Mouse (Mus musculus) kidney, embryonic 16.5 days (tissue): ENCODE measurements around the gene Galnt2. TPM values are rescaled to one million over a fixed set of nuclear protein-coding genes. Genes with fewer than 3 reads are reported as not detected.

ENCODE experiments used
- ATAC-seq: fragments of 200-750 bp; cut with Nextera tagmentation; 2 replicates; pipeline ENCODE4 v1.8.0; 2017; ENCODE audit warnings: moderate TSS enrichment; ENCODE audit not compliant: low FRiP score, low TSS enrichment
- H3K27ac ChIP-seq: fragments of 300-500 bp; sonication (generic); 2 replicates; pipeline ENCODE4 v1.5.1; 2014; ENCODE audit warnings: low read length
- H3K27me3 ChIP-seq: fragments of 300-500 bp; sonication (generic); 2 replicates; pipeline ENCODE4 v1.6.1; 2014; ENCODE audit warnings: low read length, control low read depth, mixed read lengths; ENCODE audit not compliant: insufficient read depth
- H3K36me3 ChIP-seq: fragments of 300-500 bp; sonication (generic); 2 replicates; pipeline ENCODE4 v1.6.1; 2014; ENCODE audit warnings: low read length, control low read depth, mixed read lengths; ENCODE audit not compliant: insufficient read depth
- H3K4me1 ChIP-seq: fragments of 300-500 bp; sonication (generic); 2 replicates; pipeline ENCODE4 v1.6.1; 2014; ENCODE audit warnings: low read length, control low read depth, mixed read lengths; ENCODE audit not compliant: insufficient read depth
- H3K4me2 ChIP-seq: fragments of 300-500 bp; sonication (generic); replicated peaks from 2 replicates; pipeline ENCODE4 v1.6.1; 2014; ENCODE audit warnings: low read depth, low read length
- H3K4me3 ChIP-seq: fragments of 300-500 bp; sonication (generic); 2 replicates; pipeline ENCODE4 v1.5.1; 2014; ENCODE audit warnings: mild to moderate bottlenecking, low read length
- H3K9ac ChIP-seq: fragments of 300-500 bp; sonication (generic); replicated peaks from 2 replicates; pipeline ENCODE4 v1.6.1; 2014; ENCODE audit warnings: low read length
- H3K9me3 ChIP-seq: fragments of 300-500 bp; sonication (generic); 2 replicates; pipeline ENCODE4 v1.6.1; 2016; ENCODE audit warnings: low read length, control low read depth
- WGBS: fragments of 180-500 bp; shearing (Covaris S2); extraction: QIAGEN DNeasy Blood & Tissue Kit; methylation state at CpG from one replicate; pipeline ENCODE4 v1.1.7; 2014; 5-methylcytosine and 5-hydroxymethylcytosine counted together
- polyA plus RNA-seq: library from polyadenylated mRNA; unstranded; fragments of >200 nt; fragmentation: Nextera tagmentation; extraction: Ambion mirVana; gene quantifications from 2 replicates; pipeline ENCODE4 v1.2.1, GENCODE M21; 2015

Galnt2 gene
- polyA plus RNA-seq, 1 experiment from 2014 or later = 47.1 TPM

GRCm38 (mm10) chr8:124343151-124343550, 112.0 kb downstream of the Galnt2 start:
- Histone ChIP-seq H3K36me3 (peaks cover 30% of the 10 kb centered on the region), H3K9ac (no peak overlapping the region), H3K27me3 (no peaks in the 10 kb centered on the region), H3K4me3 (no peak overlapping the region), H3K4me2 (no peak overlapping the region), H3K27ac (no peak overlapping the region), H3K4me1 (peaks cover 17% of the 10 kb centered on the region), H3K9me3 (no peaks in the 10 kb centered on the region)
- ATAC-seq = no peak
- 90% methylated on average over 15 of the region's 15 CpGs for WGBS

- Histone ChIP-seq H3K36me3 (peaks cover 23% of the 10 kb centered on the region), H3K4me2 (no peak overlapping the region), H3K4me1 (peaks cover 17% of the 10 kb centered on the region), H3K27me3 (no peaks in the 10 kb centered on the region), H3K27ac (no peak overlapping the region), H3K4me3 (no peak overlapping the region), H3K9ac (no peak overlapping the region), H3K9me3 (no peaks in the 10 kb centered on the region)
- ATAC-seq = no peak
- 81% methylated on average over 12 of the region's 12 CpGs for WGBS
Observed at GRCm38 (mm10) chr8:124343991-124344390, 112.8 kb downstream of the Galnt2 start.

- peaks cover 16% of the 10 kb centered on the region for H3K4me1 ChIP-seq
- H3K4me2 ChIP-seq = no peak overlapping the region
- ATAC-seq = no peak
- 86% methylated on average over 10 of the region's 10 CpGs for WGBS
- H3K27me3 ChIP-seq = no peaks in the 10 kb centered on the region
- H3K27ac ChIP-seq = no peak overlapping the region
- no peak overlapping the region for H3K4me3 ChIP-seq
- H3K36me3 ChIP-seq = peaks cover 23% of the 10 kb centered on the region
- H3K9me3 ChIP-seq = no peaks in the 10 kb centered on the region
- no peak overlapping the region for H3K9ac ChIP-seq
Observed at GRCm38 (mm10) chr8:124345098-124345497, 113.9 kb downstream of the Galnt2 start.

DNA sequence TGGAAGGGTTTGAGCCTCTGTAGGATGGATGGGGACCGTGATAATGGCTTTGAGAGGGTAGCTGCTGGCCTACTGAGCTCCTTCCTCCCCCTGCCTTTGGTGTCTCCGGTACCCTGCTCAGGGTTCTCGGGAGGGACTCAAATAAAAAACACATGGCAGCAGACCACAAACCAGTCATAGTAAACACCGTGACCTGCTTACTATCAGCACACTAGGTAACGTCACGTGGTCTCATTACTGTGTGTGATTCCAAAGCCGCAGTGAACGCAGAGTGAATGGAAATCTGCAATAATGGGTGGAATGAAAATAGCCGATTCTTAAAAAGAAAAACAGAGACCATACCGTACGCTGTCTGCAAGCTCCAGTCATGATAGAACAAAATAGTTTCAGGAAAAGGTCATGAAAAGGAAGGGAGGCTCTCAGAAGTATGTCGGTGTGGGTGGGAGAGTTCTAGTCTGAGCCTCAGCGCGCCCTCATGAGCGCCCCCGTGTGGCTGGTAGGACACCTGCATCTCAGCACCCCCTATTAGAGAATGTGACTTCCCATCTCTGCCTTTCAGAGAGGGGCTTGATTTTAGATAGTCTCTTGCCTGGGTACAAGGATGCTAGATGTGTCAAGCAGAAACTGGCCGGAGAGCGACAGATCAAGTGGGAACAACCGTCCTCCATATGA, 115.8 kb downstream of the Galnt2 start:
- no peaks in the 10 kb centered on the region for H3K27me3 ChIP-seq
- H3K4me1 ChIP-seq = peaks cover 5% of the 10 kb centered on the region; the same call in 1 of the 2 replicates
- H3K9me3 ChIP-seq = no peaks in the 10 kb centered on the region
- no peak overlapping the region for H3K9ac ChIP-seq
- H3K27ac ChIP-seq = no peak overlapping the region
- no peak overlapping the region for H3K4me2 ChIP-seq
- no peak overlapping the region for H3K4me3 ChIP-seq
- 50% methylated on average over 19 of the region's 19 CpGs for WGBS
- H3K36me3 ChIP-seq = peaks cover 23% of the 10 kb centered on the region
- ATAC-seq = 0 out of 2 replicates have a peak, but pooled peaks have one; percentile 12

GRCm38 (mm10) chr8:124348087-124348486, 116.9 kb downstream of the Galnt2 start:
- H3K9me3 ChIP-seq = no peaks in the 10 kb centered on the region
- no peak overlapping the region for H3K4me3 ChIP-seq
- WGBS = 41% methylated on average over 1 of the region's 1 CpGs
- no peak overlapping the region for H3K9ac ChIP-seq
- no peak overlapping the region for H3K4me2 ChIP-seq
- no peaks in the 10 kb centered on the region for H3K27me3 ChIP-seq
- no peak for ATAC-seq
- peaks cover 18% of the 10 kb centered on the region for H3K36me3 ChIP-seq
- peaks cover 5% of the 10 kb centered on the region; the same call in 1 of the 2 replicates for H3K4me1 ChIP-seq
- peak overlapping the region; percentile 0; the same call in 1 of the 2 replicates for H3K27ac ChIP-seq

DNA sequence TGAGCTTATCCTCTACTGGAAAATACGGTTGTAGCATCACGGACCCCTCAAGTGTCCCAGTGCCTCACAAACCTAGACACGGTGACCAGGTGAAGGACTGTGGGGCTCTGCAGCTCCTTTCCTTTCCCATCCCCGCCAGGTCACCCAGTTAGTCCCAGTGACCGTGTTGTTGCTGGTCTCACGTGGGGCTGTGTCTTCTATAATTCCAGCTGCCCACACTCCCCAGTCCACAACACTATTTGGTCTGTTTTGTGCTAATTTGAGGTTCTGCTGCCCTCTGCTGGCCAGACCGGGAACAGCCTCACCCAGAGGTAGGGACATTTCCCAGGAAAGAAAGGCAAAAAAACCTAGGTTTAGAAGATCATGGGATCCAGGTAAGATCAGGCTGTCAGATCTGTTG, 118.5 kb downstream of the Galnt2 start:
- no peak overlapping the region for H3K9ac ChIP-seq
- 0 out of 2 replicates have a peak, but pooled peaks have one; percentile 20 for ATAC-seq
- 36% methylated on average over 7 of the region's 7 CpGs for WGBS
- no peaks in the 10 kb centered on the region for H3K9me3 ChIP-seq
- H3K36me3 ChIP-seq = 0 out of 2 replicates have a peak, but pooled peaks cover 7% of the 10 kb centered on the region
- H3K4me1 ChIP-seq = peaks cover 5% of the 10 kb centered on the region; the same call in 1 of the 2 replicates
- no peaks in the 10 kb centered on the region for H3K27me3 ChIP-seq
- no peak overlapping the region for H3K27ac ChIP-seq
- no peak overlapping the region for H3K4me2 ChIP-seq
- H3K4me3 ChIP-seq = no peak overlapping the region

- H3K27ac ChIP-seq = no peak overlapping the region
- ATAC-seq = no peak
Observed at GRCm38 (mm10) chr8:124351636-124352035, 120.4 kb downstream of the Galnt2 start.

GRCm38 (mm10) chr8:124360911-124361310, 129.7 kb downstream of the Galnt2 start:
- ATAC-seq = no peak
- H3K9me3 ChIP-seq = no peaks in the 10 kb centered on the region
- 66% methylated on average over 3 of the region's 3 CpGs for WGBS
- H3K4me3 ChIP-seq = no peak overlapping the region
- no peaks in the 10 kb centered on the region for H3K27me3 ChIP-seq
- no peak overlapping the region for H3K27ac ChIP-seq
- H3K9ac ChIP-seq = no peak overlapping the region
- no peak overlapping the region for H3K4me2 ChIP-seq
- H3K36me3 ChIP-seq = no peaks in the 10 kb centered on the region
- no peaks in the 10 kb centered on the region for H3K4me1 ChIP-seq

More at GRCm38 (mm10) chr8:124351636-124352035, 120.4 kb downstream of the Galnt2 start:
- Histone ChIP-seq H3K9me3 (no peaks in the 10 kb centered on the region), H3K27me3 (no peaks in the 10 kb centered on the region), H3K4me2 (no peak overlapping the region), H3K9ac (no peak overlapping the region), H3K36me3 (no peaks in the 10 kb centered on the region), H3K4me1 (peaks cover 5% of the 10 kb centered on the region; the same call in 1 of the 2 replicates), H3K4me3 (no peak overlapping the region)
- 64% methylated on average over 5 of the region's 5 CpGs for WGBS

DNA sequence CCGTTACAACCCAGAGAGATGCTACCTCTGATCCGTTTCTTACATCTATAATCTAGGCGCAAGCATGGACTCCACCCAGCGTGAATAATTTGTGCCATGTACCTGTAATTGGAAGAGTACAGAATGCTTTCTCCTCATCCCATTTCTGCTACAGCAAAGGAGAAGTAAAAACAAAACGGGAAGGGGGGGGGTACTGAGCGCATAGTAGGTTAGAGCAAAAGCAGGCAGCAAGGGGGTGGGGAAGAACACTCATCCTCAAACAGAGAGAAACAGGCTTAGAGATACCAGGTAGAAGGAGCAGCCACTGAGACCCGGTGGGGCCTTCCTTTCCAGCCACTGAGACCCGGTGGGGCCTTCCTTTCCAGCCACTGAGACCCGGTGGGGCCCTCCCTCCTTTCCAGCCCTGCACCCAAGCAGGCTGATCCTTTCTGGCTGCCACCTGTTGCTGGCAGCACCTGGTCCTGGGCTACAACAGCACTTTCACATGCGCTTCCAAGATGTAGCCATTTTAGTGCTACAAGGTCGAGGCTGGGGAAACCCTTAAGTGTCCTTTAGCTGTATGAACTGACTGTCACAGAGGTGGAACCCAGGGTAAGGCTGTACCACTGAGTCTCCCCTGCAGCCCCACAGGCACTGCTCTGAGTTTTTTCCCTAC, 130.7 kb downstream of the Galnt2 start:
- Histone ChIP-seq H3K27me3 (no peaks in the 10 kb centered on the region), H3K4me3 (no peak overlapping the region), H3K4me2 (no peak overlapping the region), H3K4me1 (no peaks in the 10 kb centered on the region), H3K9me3 (no peaks in the 10 kb centered on the region), H3K36me3 (no peaks in the 10 kb centered on the region), H3K9ac (no peak overlapping the region), H3K27ac (no peak overlapping the region)
- WGBS = 81% methylated on average over 11 of the region's 11 CpGs
- ATAC-seq = no peak

GRCm38 (mm10) chr8:124362589-124362988, 131.4 kb downstream of the Galnt2 start:
- WGBS = 81% methylated on average over 7 of the region's 7 CpGs
- H3K36me3 ChIP-seq = no peaks in the 10 kb centered on the region
- H3K9me3 ChIP-seq = no peaks in the 10 kb centered on the region
- no peak overlapping the region for H3K27ac ChIP-seq
- H3K27me3 ChIP-seq = no peaks in the 10 kb centered on the region
- H3K4me3 ChIP-seq = no peak overlapping the region
- no peak overlapping the region for H3K4me2 ChIP-seq
- no peaks in the 10 kb centered on the region for H3K4me1 ChIP-seq
- ATAC-seq = no peak
- no peak overlapping the region for H3K9ac ChIP-seq
